Mouse (Mus musculus) heart, embryonic 13.5 days (tissue): ENCODE measurements around the gene Mob3a. TPM values are rescaled to one million over a fixed set of nuclear protein-coding genes. Genes with fewer than 3 reads are reported as not detected.

Experiments used
- ATAC-seq: fragments of 200-750 bp; cut with Nextera tagmentation; 2 replicates; pipeline ENCODE4 v1.8.0; 2017; ENCODE audit warnings: moderate TSS enrichment; ENCODE audit not compliant: insufficient number of reproducible peaks, low FRiP score, low TSS enrichment; ENCODE audit errors: extremely low read depth
- H3K27ac ChIP-seq: fragments of 300-500 bp; sonication (generic); replicated peaks from 2 replicates; pipeline ENCODE4 v1.5.1; 2015; ENCODE audit warnings: moderate library complexity, mild to moderate bottlenecking, inconsistent platforms
- H3K27me3 ChIP-seq: fragments of 300-500 bp; sonication (generic); replicated peaks from 2 replicates; pipeline ENCODE4 v1.6.1; 2015; ENCODE audit warnings: mild to moderate bottlenecking, inconsistent platforms
- H3K36me3 ChIP-seq: fragments of 300-500 bp; sonication (generic); 2 replicates; pipeline ENCODE4 v1.6.1; 2015; ENCODE audit warnings: mild to moderate bottlenecking, inconsistent platforms
- H3K4me1 ChIP-seq: fragments of 300-500 bp; sonication (generic); 2 replicates; pipeline ENCODE4 v1.6.1; 2015; ENCODE audit warnings: inconsistent platforms
- H3K4me2 ChIP-seq: fragments of 300-500 bp; sonication (generic); 2 replicates; pipeline ENCODE4 v1.6.1; 2015; ENCODE audit warnings: inconsistent platforms, mild to moderate bottlenecking, moderate library complexity
- H3K4me3 ChIP-seq: fragments of 300-500 bp; sonication (generic); 2 replicates; pipeline ENCODE4 v1.5.1; 2015; ENCODE audit warnings: moderate library complexity, mild to moderate bottlenecking, inconsistent platforms
- H3K9ac ChIP-seq: fragments of 300-500 bp; sonication (generic); 2 replicates; pipeline ENCODE4 v1.6.1; 2015; ENCODE audit warnings: inconsistent platforms, mild to moderate bottlenecking, moderate library complexity
- H3K9me3 ChIP-seq: fragments of 300-500 bp; sonication (generic); 2 replicates; pipeline ENCODE4 v1.6.1; 2016; ENCODE audit warnings: inconsistent platforms
- WGBS: fragments of 180-500 bp; shearing (Covaris S2); methylation state at CpG from one replicate; pipeline ENCODE4 v1.1.7; 2015; ENCODE audit warnings: mixed read lengths; 5-methylcytosine and 5-hydroxymethylcytosine counted together
- polyA plus RNA-seq: library from polyadenylated mRNA; unstranded; fragments of >200 nt; fragmentation: Nextera tagmentation; extraction: Ambion mirVana; gene quantifications from 2 replicates; pipeline ENCODE4 v1.2.1, GENCODE M21; 2015

The Mob3a gene
- polyA plus RNA-seq, 1 experiment from 2014 or later: 26.0 TPM

DNA sequence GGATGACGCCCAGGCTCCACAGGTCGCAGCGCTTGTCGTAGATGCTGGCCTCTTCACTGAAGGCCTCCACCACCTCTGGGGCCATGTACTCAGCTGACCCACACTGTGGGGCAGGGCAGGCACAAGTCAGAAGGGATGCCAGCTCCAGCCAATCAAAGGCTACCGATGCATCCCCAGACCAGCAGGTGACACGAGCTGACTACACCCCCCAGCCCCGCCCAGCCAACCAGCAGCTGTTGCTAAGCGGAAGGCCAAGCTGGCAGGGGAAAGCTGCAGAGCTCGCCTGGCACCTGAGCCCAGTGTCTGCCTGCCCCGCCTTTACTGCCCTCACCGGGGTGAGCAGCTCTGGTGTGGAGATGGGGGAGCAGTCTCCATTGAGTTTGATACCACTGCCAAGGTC is 33.2 kb downstream of the Mob3a start:
- Histone ChIP-seq H3K36me3 (peaks cover 83% of the 10 kb centered on the region), H3K4me1 (peaks cover 63% of the 10 kb centered on the region), H3K9me3 (no peaks in the 10 kb centered on the region), H3K27ac (no peak overlapping the region), H3K4me3 (no peak overlapping the region), H3K9ac (no peak overlapping the region), H3K27me3 (no peaks in the 10 kb centered on the region), H3K4me2 (no peak overlapping the region)
- no peak for ATAC-seq
- 88% methylated on average over 11 of the region's 11 CpGs for WGBS

DNA sequence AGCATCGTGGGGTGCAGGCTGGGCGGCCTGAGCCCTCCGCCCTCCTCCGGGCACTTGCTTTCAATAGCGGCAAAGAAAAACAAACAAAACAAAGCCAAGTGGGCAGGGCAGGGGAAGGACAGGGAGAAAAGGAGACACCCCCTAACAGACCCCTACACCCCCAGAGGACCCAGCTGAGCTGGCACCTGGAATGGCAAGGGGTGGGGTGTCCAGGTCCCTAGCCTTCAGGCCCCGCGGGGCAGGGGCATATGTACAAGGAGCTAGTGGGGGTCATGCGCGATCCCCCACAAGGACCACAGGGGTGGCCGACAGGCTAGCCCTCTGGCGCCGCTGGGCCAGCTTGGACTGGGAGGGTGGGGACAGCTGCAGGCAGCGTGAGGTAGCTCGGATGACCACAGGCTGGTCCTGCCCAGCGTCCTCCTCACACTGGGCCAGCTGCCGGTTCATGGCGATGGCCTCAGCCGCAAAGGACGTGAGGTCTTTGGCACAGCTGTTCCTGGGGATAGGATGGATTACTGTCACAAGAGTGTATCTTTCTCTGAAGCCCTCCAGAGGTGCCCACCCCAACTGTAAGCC is 34.9 kb downstream of the Mob3a start:
- Histone ChIP-seq H3K9me3 (no peaks in the 10 kb centered on the region), H3K9ac (0 out of 2 replicates have a peak overlapping the region, but pooled peaks have one; percentile 52), H3K4me1 (peaks cover 57% of the 10 kb centered on the region), H3K36me3 (peaks cover 66% of the 10 kb centered on the region), H3K27ac (no peak overlapping the region), H3K4me2 (no peak overlapping the region), H3K27me3 (no peaks in the 10 kb centered on the region), H3K4me3 (no peak overlapping the region)
- WGBS: 77% methylated on average over 19 of the region's 19 CpGs
- ATAC-seq: no peak

DNA sequence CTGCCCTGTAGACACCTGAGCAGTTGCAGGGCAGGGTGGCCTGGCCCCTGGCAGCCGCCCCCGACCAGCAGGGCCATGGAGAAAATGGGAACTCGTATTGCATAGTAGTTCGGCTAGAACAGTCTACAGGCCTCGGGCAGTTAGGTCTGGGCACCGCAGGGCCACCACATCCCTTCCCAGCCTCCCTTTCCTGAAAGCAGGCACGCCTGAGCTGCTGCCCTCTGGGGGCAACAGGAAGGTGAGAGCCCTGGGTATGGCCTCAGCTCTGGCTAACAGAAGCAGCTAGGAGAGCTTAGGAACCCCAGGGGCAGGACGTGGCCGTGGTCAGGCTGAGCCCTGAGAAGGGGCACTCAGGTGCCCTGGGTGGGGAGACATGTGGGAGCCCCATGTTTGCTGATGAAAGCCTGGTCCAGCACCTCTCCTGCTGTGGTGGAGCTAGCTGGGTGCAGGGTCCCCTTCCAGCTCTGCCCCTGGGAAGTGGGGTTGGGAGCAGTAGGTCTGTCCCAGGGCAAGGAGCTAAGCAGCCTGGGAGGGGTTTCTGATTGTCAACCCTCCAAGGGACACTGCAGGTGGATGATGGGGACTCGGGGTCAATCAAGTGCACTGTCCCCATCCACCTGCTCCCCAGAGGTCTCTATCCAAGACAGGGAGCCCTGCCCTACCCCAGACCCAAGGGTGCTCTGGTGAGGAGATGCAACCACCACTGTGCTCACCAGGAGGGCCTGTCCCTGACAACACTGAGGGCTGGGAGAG is 35.6 kb downstream of the Mob3a start:
- Histone ChIP-seq H3K4me3 (no peak overlapping the region), H3K9ac (peak overlapping the region; percentile 52), H3K27me3 (no peaks in the 10 kb centered on the region), H3K27ac (peak overlapping the region; percentile 90), H3K4me2 (no peak overlapping the region), H3K4me1 (peaks cover 49% of the 10 kb centered on the region), H3K9me3 (no peaks in the 10 kb centered on the region), H3K36me3 (peaks cover 58% of the 10 kb centered on the region)
- WGBS: 70% methylated on average over 10 of the region's 10 CpGs
- no peak for ATAC-seq

DNA sequence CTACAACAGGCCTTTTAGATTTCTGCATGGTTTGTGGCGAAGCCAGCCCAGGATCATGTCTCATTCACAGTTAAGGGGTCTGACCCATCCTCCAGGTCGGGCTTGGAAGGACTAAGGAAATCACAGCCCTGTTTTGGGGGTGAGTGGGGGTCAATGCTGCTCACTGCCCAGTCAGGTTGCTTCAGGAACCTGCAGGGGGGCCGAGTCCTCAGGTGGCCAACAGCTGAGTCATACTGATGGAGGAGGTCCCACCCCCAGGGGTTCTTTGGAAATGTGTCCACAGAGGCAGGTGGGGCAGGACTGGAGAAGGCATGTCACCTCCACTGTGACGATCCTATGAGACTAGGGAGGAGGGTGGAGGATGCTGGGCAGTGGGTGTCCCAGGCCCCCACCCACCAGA is 36.3 kb downstream of the Mob3a start:
- H3K9me3 ChIP-seq: no peaks in the 10 kb centered on the region
- no peak overlapping the region for H3K4me3 ChIP-seq
- H3K4me2 ChIP-seq: peak overlapping the region; percentile 61
- peaks cover 46% of the 10 kb centered on the region for H3K4me1 ChIP-seq
- 61% methylated on average over 4 of the region's 4 CpGs for WGBS
- peak overlapping the region; percentile 90 for H3K27ac ChIP-seq
- peak overlapping the region; percentile 56 for H3K9ac ChIP-seq
- H3K36me3 ChIP-seq: peaks cover 51% of the 10 kb centered on the region
- ATAC-seq: no peak
- H3K27me3 ChIP-seq: no peaks in the 10 kb centered on the region

DNA sequence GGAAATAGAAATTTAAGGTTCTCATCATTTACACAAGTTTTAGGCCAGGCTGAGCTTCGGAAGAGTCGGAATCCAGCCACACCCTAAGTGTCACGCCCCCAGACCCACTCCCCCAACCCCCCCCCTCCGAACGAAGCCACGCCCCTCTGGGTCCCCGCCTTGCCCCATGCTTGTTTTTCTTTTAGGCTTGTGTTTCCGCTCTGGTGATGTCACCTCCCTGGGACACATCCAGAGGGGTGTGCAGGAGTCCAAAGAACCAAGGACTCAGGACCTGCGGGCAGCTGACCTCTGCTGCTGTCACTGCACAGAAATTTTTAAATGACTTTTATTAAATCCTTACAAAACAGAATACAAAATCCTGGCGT is 36.8 kb downstream of the Mob3a start:
- Histone ChIP-seq H3K4me3 (peak overlapping the region; percentile 29), H3K9me3 (no peaks in the 10 kb centered on the region), H3K9ac (peak overlapping the region; percentile 78), H3K4me1 (peaks cover 43% of the 10 kb centered on the region), H3K4me2 (peak overlapping the region; percentile 61), H3K36me3 (peaks cover 47% of the 10 kb centered on the region), H3K27me3 (no peaks in the 10 kb centered on the region), H3K27ac (peak overlapping the region; percentile 90)
- ATAC-seq: peak; percentile 17; the same call in 1 of the 2 replicates
- WGBS: 7% methylated on average over 10 of the region's 10 CpGs

DNA sequence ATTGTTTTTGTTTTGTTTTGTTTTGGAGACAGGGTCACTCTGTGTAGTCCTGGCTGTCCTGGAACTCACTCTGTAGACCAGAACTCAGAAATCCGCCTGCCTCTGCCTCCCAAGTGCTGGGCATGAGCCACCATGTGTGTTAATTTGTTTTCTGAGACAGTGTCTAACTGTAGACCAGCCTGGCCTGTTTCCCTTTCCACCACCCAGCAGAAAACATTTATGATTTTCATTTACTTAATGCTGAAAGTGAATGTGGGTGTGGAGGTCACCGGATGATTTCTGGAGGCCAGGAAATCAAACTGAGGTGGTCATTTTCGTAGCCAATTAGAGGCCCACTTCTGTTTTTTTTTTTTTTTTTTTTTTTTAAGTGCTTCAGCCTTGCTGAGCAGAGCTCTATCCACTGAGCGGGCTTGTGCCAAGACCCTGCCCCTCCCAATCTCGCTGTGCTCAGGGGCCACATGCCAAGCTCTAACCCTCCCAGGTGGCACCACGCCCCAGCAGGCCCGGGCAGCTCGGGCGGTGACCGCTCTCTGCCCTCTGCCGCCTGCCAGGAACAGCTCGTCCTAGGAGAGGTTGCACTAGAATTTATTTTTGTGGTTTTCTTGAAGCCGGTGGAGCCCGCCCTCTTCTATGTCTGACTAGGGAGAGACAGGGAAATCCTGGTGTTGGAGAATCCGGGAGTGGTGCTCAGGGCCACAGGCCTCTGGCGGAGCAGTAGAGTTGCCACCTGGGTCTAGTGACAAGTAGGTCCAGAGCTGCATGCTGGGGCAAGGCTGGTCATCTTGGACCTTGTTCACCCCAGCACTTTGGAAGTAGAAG is 37.4 kb downstream of the Mob3a start:
- peak overlapping the region; percentile 29 for H3K4me3 ChIP-seq
- H3K4me1 ChIP-seq: peaks cover 43% of the 10 kb centered on the region
- H3K27me3 ChIP-seq: no peaks in the 10 kb centered on the region
- peak; percentile 28; the same call in 1 of the 2 replicates for ATAC-seq
- no peaks in the 10 kb centered on the region for H3K9me3 ChIP-seq
- peak overlapping the region; percentile 90 for H3K27ac ChIP-seq
- 21% methylated on average over 16 of the region's 16 CpGs for WGBS
- peaks cover 41% of the 10 kb centered on the region for H3K36me3 ChIP-seq
- peak overlapping the region; percentile 78 for H3K9ac ChIP-seq
- H3K4me2 ChIP-seq: peak overlapping the region; percentile 61

DNA sequence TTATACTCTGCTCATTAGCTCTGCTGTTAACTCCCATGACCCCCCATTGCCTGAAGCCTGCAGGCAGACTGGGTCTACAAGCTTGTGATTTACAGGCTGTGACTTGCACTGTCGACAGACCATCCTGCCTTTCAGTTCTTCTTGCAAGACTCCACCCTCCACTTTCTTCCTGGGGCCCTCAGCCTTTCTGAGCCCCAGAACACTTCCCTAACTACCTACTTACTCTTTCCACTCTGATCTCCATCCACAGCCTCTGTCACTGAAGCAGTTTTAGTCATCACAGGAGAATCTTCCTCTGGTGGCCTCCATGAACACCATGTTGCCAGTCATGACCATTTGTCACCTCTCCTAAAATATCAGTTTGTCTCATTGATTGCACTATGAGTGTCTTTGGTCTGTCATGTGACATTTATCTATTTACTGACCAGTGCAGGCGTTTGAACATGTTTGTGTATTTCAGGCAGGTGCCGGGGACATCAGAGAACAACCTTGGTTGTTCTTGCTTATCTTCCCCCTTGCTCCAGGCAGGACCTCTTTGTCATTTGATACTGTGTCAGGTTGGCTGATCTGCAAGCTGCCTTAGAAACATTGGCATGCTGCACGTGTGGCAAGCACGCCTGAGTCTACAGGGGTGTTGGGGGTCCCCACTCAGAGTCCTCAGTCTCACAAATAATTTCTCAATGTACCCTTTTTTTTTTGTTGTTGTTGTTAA is 38.1 kb downstream of the Mob3a start:
- Histone ChIP-seq H3K9me3 (no peaks in the 10 kb centered on the region), H3K27ac (peak overlapping the region; percentile 90), H3K36me3 (peaks cover 33% of the 10 kb centered on the region), H3K27me3 (no peaks in the 10 kb centered on the region), H3K4me2 (no peak overlapping the region), H3K9ac (peak overlapping the region; percentile 42; the same call in 1 of the 2 replicates), H3K4me1 (peaks cover 49% of the 10 kb centered on the region), H3K4me3 (no peak overlapping the region)
- 18% methylated on average over 5 of the region's 5 CpGs for WGBS
- ATAC-seq: no peak

DNA sequence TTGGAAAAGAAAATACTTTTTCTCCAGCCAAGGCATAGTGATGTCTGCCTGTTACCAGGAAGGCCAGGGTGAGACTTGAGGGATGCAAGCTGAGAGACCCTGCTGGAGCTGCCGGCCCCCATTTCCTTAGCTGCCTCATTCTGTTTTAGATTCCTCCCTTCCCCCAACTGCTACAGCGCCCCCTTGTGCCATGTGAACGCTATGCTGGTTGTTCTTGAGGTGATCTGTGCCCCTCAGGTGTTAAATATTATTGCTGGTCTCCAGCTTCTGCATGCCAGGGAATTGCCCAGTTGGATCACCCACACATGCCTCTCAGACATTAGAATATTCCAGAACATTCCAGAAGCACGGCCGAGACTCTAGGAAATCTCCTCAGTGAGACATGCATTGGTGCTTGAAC is 40.6 kb downstream of the Mob3a start:
- Histone ChIP-seq H3K4me2 (no peak overlapping the region), H3K36me3 (peaks cover 8% of the 10 kb centered on the region), H3K4me3 (no peak overlapping the region), H3K4me1 (peaks cover 50% of the 10 kb centered on the region), H3K27ac (no peak overlapping the region), H3K9me3 (no peaks in the 10 kb centered on the region), H3K9ac (no peak overlapping the region), H3K27me3 (no peaks in the 10 kb centered on the region)
- ATAC-seq: no peak
- 34% methylated on average over 5 of the region's 5 CpGs for WGBS

DNA sequence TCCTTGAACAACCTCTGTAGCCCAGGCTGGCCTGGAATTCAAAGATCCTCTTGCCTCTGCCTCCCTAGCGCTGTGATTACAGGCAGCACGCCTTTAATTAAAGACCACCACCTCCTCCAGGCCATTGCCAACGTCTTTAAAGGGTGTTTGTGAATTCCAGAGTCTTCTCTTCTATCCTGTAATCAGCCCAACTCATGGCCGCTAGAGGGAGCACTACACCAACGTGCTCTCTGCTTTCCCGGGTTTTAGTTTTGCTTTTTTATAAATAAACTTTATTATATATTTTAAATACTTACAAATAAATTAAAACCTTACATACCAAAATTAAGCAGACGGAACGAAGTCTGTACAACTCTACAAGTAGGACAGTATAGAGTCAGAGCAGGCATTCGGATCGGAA is 42.6 kb downstream of the Mob3a start:
- Histone ChIP-seq H3K36me3 (no peaks in the 10 kb centered on the region), H3K4me1 (peaks cover 46% of the 10 kb centered on the region), H3K4me2 (peak overlapping the region; percentile 57), H3K27me3 (no peaks in the 10 kb centered on the region), H3K9me3 (no peaks in the 10 kb centered on the region), H3K9ac (peak overlapping the region; percentile 65), H3K4me3 (peak overlapping the region; percentile 38), H3K27ac (no peak overlapping the region)
- WGBS: 14% methylated on average over 10 of the region's 10 CpGs
- ATAC-seq: no peak

DNA sequence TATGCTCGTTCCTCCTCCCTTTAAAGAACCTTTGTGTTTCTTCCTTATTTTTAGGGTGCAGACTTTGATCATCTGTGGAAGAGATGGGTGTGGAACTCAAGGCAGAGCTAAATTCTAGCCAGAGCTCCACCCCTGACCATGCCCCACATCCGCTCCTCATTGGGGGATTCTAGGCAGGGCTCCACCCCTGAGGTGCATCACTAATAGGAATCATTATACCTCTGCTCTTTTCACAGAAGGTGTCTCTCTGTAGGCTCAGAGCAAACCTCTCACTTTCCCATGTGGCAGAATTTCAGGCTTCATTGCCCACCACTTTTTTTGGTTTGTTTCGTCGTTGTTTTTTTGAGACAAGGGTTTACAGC is 43.0 kb downstream of the Mob3a start:
- ATAC-seq: no peak
- peaks cover 44% of the 10 kb centered on the region for H3K4me1 ChIP-seq
- no peaks in the 10 kb centered on the region for H3K36me3 ChIP-seq
- no peak overlapping the region for H3K4me3 ChIP-seq
- no peaks in the 10 kb centered on the region for H3K27me3 ChIP-seq
- no peak overlapping the region for H3K27ac ChIP-seq
- 61% methylated on average over 4 of the region's 4 CpGs for WGBS
- H3K4me2 ChIP-seq: no peak overlapping the region
- H3K9me3 ChIP-seq: no peaks in the 10 kb centered on the region
- no peak overlapping the region for H3K9ac ChIP-seq
